Mouse (Mus musculus): Measurements from ENCODE around the gene Zfp853. TPM values are rescaled to one million over a fixed set of nuclear protein-coding genes. Genes with fewer than 3 reads are reported as not detected.
A peak's percentile ranks its signal among the peaks of the same experiment; 100 is the strongest.

The Zfp853 gene
- not detected in 2 replicates for polyA plus RNA-seq (2015; fragmentation: Nextera tagmentation; extraction: Ambion mirVana)

DNA sequence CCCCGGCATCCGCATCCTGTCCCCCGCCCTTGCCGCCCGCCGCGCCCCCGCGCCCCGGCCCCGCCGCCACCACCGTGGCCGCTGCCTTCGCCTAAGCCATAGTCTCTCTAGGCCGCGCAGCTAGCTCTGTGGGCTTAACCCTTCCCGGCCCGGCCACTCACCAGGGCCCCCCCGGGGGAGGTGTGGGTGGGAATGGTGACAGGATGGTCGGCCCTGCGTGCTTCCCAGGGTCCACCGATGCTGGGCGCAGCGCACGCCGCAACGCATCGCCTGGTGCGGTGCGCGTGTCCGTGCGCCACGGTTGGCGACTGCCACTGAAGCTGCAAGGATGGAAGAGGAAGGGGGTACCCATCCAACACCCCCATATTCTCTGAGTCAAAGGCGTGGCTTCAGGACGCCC, at the start of gene Zfp853:
TSS of gene Zfp853 (minus strand) at position 220 of the 400 bp plus-strand sequence.
- no peak within 1 kb of the TSS for H3K27ac ChIP-seq (ENCODE audit: low read length)
- 4% methylated on average over 38 of the region's 38 CpGs for WGBS

DNA sequence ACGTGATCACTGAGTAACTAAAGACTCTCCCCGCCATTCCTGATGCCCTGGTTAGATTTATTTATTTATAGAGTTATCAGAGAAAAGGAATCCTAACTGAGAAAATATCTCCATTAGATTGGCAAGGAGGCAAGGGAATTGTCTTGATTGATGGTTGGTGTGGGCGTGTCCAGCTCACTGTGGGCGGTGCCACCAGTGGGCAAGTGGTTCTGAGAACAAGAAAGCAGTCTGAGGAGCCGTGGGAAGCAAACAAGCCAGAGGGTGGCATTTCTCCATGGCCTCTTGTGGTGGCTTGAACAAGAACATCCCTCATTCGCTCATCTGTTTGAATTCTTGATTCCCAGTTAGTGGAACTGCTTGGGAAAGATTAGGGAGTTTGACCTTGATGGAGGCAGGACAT, 46.2 kb upstream of the Zfp853 start:
- Histone ChIP-seq H3K36me3 (ENCODE audit: control insufficient read depth, insufficient read depth) (no peaks in the 10 kb centered on the region), H3K27me3 (ENCODE audit: control insufficient read depth, insufficient read depth, low read length) (peaks cover 2% of the 10 kb centered on the region), H3K4me1 (ENCODE audit: control insufficient read depth, insufficient read depth, low read length) (no peaks in the 10 kb centered on the region), H3K4me3 (ENCODE audit: low read length) (no peak overlapping the region), H3K27ac (ENCODE audit: low read length) (no peak overlapping the region), H3K9ac (ENCODE audit: low read length) (no peak overlapping the region), H3K9me3 (replicated peaks; ENCODE audit: control insufficient read depth, low read length) (no peaks in the 10 kb centered on the region; the same call in 1 of the 2 replicates), H3K4me2 (ENCODE audit: low read depth, low read length) (no peak overlapping the region)
- no peak for ATAC-seq (replicated peaks; ENCODE audit: extremely low read depth, insufficient read depth, low FRiP score)
- WGBS, result 37% methylated on average over 6 of the region's 6 CpGs

More for the DNA sequence above, at the start of gene Zfp853:
- Histone ChIP-seq H3K4me2 (ENCODE audit: low read depth, low read length) (peak within 1 kb of the TSS; percentile 73), H3K27me3 (ENCODE audit: control insufficient read depth, insufficient read depth, low read length) (peaks cover 59% of the 10 kb centered on the region), H3K9ac (ENCODE audit: low read length) (peak within 1 kb of the TSS; percentile 58), H3K4me1 (ENCODE audit: control insufficient read depth, insufficient read depth, low read length) (peaks cover 11% of the 10 kb centered on the region), H3K4me3 (ENCODE audit: low read length) (peak within 1 kb of the TSS; percentile 56), H3K9me3 (replicated peaks; ENCODE audit: control insufficient read depth, low read length) (0 out of 2 replicates have a peak, but pooled peaks cover 4% of the 10 kb centered on the region), H3K36me3 (ENCODE audit: control insufficient read depth, insufficient read depth) (no peaks in the 10 kb centered on the region)
- peak; percentile 4; the same call in 1 of the 2 replicates for ATAC-seq (replicated peaks; ENCODE audit: extremely low read depth, insufficient read depth, low FRiP score)

DNA sequence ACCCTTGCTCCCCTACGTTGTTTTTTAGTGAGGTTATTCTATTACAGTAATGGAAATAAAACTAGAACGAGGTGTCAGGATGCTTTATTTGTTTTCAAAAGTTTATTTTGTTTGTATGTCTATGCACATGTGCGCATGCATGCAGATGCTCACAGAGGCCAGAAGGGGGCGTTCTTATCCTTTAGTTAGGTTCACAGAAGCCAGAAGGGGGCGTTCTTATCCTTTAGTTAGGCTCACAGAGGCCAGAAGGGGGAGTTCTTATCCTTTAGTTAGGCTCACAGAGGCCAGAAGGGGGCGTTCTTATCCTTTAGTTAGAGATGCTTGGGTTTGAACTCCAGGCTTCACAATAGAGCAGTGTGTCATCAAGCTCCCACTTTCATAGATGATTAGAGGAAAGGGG, 43.1 kb upstream of the Zfp853 start:
- Histone ChIP-seq H3K9me3 (replicated peaks; ENCODE audit: control insufficient read depth, low read length) (no peaks in the 10 kb centered on the region), H3K4me1 (ENCODE audit: control insufficient read depth, insufficient read depth, low read length) (no peaks in the 10 kb centered on the region), H3K36me3 (ENCODE audit: control insufficient read depth, insufficient read depth) (no peaks in the 10 kb centered on the region), H3K27me3 (ENCODE audit: control insufficient read depth, insufficient read depth, low read length) (peaks cover 2% of the 10 kb centered on the region), H3K27ac (ENCODE audit: low read length) (no peak overlapping the region), H3K4me2 (ENCODE audit: low read depth, low read length) (no peak overlapping the region), H3K9ac (ENCODE audit: low read length) (no peak overlapping the region), H3K4me3 (ENCODE audit: low read length) (no peak overlapping the region)
- 56% methylated on average over 6 of the region's 6 CpGs for WGBS
- no peak for ATAC-seq (replicated peaks; ENCODE audit: extremely low read depth, insufficient read depth, low FRiP score)

DNA sequence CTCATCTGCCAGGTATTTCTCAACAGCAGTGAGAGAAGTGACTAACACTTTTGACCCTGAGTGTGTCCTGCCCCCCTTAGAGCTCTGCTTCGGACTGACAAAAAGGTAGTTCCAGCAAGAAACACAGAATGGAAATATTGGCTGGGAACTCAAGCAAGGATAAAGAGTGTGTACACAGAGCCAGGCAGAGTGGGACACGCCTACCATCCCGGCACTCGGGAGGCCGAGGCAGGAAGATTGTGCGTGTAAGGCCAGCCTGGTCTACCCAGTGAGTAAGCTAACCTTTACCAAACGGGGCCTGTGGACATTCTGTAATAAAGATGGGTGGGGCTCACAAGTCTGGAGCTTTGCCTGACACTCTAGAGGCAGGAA, 41.7 kb upstream of the Zfp853 start:
- H3K4me2 ChIP-seq (ENCODE audit: low read depth, low read length), result no peak overlapping the region
- H3K36me3 ChIP-seq (ENCODE audit: control insufficient read depth, insufficient read depth), result no peaks in the 10 kb centered on the region
- no peaks in the 10 kb centered on the region for H3K9me3 ChIP-seq (replicated peaks; ENCODE audit: control insufficient read depth, low read length)
- peaks cover 2% of the 10 kb centered on the region for H3K27me3 ChIP-seq (ENCODE audit: control insufficient read depth, insufficient read depth, low read length)
- no peak overlapping the region for H3K27ac ChIP-seq (ENCODE audit: low read length)
- no peak for ATAC-seq (replicated peaks; ENCODE audit: extremely low read depth, insufficient read depth, low FRiP score)
- 63% methylated on average over 7 of the region's 7 CpGs for WGBS
- no peaks in the 10 kb centered on the region; the same call in 1 of the 2 replicates for H3K4me1 ChIP-seq (ENCODE audit: control insufficient read depth, insufficient read depth, low read length)
- H3K9ac ChIP-seq (ENCODE audit: low read length), result no peak overlapping the region
- H3K4me3 ChIP-seq (ENCODE audit: low read length), result no peak overlapping the region

DNA sequence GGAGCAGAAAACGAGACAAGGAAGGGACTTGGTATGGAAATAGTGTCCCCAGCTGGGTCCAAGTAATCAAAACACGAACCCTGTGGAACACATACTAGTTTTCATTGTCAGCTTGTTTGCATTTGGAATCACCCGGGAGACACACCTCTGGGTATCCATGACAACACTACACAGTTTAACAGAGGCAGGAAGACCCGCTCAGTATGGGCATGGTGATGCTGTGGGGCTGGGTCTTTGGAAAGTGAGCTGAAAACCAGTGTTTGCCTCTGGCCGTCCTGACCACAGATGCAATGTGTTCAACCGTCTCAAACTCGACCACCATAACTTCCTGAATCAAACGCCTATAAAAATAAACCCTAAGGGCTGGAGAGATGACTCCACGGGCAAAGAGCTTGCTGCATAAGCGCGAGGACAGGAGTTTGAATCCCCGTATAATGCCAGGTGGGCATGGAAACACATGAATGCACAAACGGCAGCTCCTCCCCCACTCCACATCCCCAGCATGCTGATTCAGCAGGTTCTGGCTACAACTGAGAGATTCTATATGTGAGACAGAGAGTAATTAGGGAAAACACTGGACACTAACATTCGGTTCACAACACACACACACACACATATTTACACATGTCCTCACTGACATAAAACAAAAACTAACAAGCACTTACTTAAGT, 41.1 kb upstream of the Zfp853 start:
- H3K36me3 ChIP-seq (ENCODE audit: control insufficient read depth, insufficient read depth), result no peaks in the 10 kb centered on the region
- H3K9me3 ChIP-seq (replicated peaks; ENCODE audit: control insufficient read depth, low read length), result no peaks in the 10 kb centered on the region
- H3K4me2 ChIP-seq (ENCODE audit: low read depth, low read length), result no peak overlapping the region
- peaks cover 4% of the 10 kb centered on the region for H3K4me1 ChIP-seq (ENCODE audit: control insufficient read depth, insufficient read depth, low read length)
- ATAC-seq (replicated peaks; ENCODE audit: extremely low read depth, insufficient read depth, low FRiP score), result no peak
- no peak overlapping the region for H3K9ac ChIP-seq (ENCODE audit: low read length)
- peaks cover 2% of the 10 kb centered on the region for H3K27me3 ChIP-seq (ENCODE audit: control insufficient read depth, insufficient read depth, low read length)
- WGBS, result 64% methylated on average over 14 of the region's 14 CpGs
- H3K27ac ChIP-seq (ENCODE audit: low read length), result no peak overlapping the region
- H3K4me3 ChIP-seq (ENCODE audit: low read length), result no peak overlapping the region

DNA sequence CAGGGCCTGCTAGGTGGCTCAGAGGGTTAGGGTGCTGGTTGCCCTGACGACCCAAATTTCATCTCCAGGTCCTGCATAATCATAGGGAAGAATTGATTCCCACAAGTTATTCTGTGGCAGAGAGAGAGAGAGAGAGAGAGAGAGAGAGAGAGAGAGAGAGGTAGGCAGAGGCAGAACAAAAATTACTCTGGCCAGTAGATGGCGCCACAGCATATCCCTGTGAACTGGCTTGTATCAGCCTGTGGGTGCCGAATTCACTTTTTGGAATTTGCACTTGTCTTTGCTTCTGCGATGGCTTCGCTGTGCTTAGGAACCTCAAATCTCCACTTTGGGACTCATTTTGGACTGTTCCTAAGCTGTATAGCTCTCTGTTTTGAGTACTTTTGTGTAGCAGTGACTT, 40.4 kb upstream of the Zfp853 start:
- H3K27me3 ChIP-seq (ENCODE audit: control insufficient read depth, insufficient read depth, low read length), result peaks cover 2% of the 10 kb centered on the region
- no peak overlapping the region for H3K9ac ChIP-seq (ENCODE audit: low read length)
- no peak overlapping the region for H3K4me3 ChIP-seq (ENCODE audit: low read length)
- no peaks in the 10 kb centered on the region for H3K36me3 ChIP-seq (ENCODE audit: control insufficient read depth, insufficient read depth)
- no peak overlapping the region for H3K27ac ChIP-seq (ENCODE audit: low read length)
- H3K4me2 ChIP-seq (ENCODE audit: low read depth, low read length), result peak overlapping the region; percentile 45
- ATAC-seq (replicated peaks; ENCODE audit: extremely low read depth, insufficient read depth, low FRiP score), result no peak
- peaks cover 5% of the 10 kb centered on the region for H3K4me1 ChIP-seq (ENCODE audit: control insufficient read depth, insufficient read depth, low read length)
- WGBS, result 5% methylated on average over 5 of the region's 5 CpGs
- no peaks in the 10 kb centered on the region for H3K9me3 ChIP-seq (replicated peaks; ENCODE audit: control insufficient read depth, low read length)

DNA sequence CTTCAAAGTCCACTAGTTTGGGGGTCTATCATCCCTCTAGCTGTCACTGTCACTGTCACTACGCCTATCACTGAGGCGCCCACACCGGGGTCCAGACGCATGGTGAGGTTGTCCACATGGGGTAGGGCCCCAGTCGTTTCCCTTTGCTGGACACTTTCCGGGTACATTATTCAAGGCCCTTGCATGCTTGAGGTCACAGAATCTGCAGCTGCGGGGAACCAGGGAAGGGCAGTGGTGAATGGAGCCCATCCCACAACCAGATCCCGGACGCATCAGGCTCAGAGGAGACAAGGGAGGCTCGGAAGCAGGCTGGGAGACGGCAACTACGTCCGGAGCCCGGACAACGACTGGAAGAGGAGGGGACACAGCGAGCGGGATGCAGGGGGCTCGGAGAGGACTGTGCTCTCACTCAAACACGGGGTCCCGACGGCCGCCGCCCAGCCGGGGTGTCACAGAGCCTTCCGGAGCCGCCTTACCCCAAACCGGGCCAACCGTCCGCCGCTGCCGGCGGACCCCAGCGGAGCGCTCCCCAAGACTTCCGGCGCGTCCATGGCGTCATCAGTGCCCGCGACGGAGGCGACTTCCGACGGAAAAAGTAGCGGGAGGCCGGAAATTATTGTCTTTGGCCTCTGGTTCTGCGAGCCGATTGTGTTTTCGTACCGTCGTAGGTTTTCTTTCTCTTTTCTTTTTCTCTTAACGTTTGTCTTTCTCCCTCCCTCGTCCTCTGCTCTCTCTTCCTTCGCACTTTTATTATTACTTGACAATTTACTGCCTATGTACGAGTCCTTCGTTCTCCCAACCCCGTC, 35.5 kb upstream of the Zfp853 start, which contains the start of gene Zdhhc4:
TSS of gene Zdhhc4 (minus strand) at position 567 of the 806 bp plus-strand sequence.
- peaks cover 14% of the 10 kb centered on the region for H3K4me1 ChIP-seq (ENCODE audit: control insufficient read depth, insufficient read depth, low read length)
- peak within 1 kb of the TSS; percentile 88 for H3K9ac ChIP-seq (ENCODE audit: low read length)
- H3K27me3 ChIP-seq (ENCODE audit: control insufficient read depth, insufficient read depth, low read length), result no peaks in the 10 kb centered on the region
- peak; percentile 65 for ATAC-seq (replicated peaks; ENCODE audit: extremely low read depth, insufficient read depth, low FRiP score)
- H3K4me3 ChIP-seq (ENCODE audit: low read length), result peak within 1 kb of the TSS; percentile 82
- peak within 1 kb of the TSS; percentile 74 for H3K4me2 ChIP-seq (ENCODE audit: low read depth, low read length)
- WGBS, result under 1% methylated on average over 57 of the region's 57 CpGs
- H3K9me3 ChIP-seq (replicated peaks; ENCODE audit: control insufficient read depth, low read length), result no peaks in the 10 kb centered on the region
- H3K27ac ChIP-seq (ENCODE audit: low read length), result peak within 1 kb of the TSS; percentile 62
- peaks cover 14% of the 10 kb centered on the region for H3K36me3 ChIP-seq (ENCODE audit: control insufficient read depth, insufficient read depth)

DNA sequence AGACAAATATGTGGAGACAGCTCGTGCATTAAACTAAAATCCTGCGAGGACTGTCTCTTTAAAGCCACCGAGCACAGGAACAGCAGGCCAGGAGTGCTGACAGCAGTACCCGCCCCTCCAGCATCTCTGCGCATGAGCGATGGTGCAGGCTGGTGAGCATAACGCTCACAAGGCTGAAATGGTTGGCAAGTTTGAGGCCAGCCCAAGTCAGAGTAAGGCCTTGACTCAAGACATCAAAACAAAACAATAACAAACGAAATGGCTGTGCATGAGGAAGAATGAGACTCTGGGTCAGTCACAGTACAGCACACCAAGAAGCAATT, 23.8 kb upstream of the Zfp853 start:
- no peak overlapping the region for H3K4me2 ChIP-seq (ENCODE audit: low read depth, low read length)
- H3K4me1 ChIP-seq (ENCODE audit: control insufficient read depth, insufficient read depth, low read length), result peaks cover 16% of the 10 kb centered on the region
- ATAC-seq (replicated peaks; ENCODE audit: extremely low read depth, insufficient read depth, low FRiP score), result no peak
- no peak overlapping the region for H3K27ac ChIP-seq (ENCODE audit: low read length)
- H3K27me3 ChIP-seq (ENCODE audit: control insufficient read depth, insufficient read depth, low read length), result no peaks in the 10 kb centered on the region
- H3K36me3 ChIP-seq (ENCODE audit: control insufficient read depth, insufficient read depth), result peaks cover 35% of the 10 kb centered on the region
- no peaks in the 10 kb centered on the region for H3K9me3 ChIP-seq (replicated peaks; ENCODE audit: control insufficient read depth, low read length)
- no peak overlapping the region for H3K4me3 ChIP-seq (ENCODE audit: low read length)
- WGBS, result 86% methylated on average over 8 of the region's 8 CpGs
- H3K9ac ChIP-seq (ENCODE audit: low read length), result no peak overlapping the region

DNA sequence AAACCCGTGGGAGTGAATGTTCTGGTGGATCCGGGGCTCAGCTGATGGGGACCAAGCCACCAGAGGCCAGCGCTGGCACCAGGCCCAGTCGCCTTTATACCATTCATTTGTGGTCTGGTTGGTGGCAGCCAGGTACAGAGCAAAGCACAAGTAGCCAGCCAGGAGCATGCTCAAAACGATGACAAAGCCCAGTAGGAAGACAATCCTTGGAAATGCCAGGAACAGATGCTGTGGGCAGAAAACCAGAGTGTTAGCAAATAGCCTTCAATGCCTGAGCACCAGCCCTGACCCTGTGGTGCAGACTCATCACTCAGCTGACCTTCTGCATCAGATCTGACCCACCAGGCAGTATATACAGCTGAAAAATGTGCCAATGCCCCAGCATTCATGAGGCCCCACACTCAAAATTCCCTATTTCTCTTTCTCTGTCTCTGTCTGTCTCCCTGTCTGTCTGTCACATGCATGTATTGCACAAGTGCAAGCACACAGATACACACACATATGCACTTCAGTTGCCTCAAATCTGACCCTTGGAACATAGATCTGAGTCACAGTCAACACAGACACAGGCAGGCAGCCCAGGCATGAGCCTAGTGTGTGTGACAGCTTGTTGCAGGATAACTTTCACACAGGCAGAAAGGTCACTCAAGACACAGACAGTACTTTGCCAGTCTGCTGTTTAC, 23.3 kb upstream of the Zfp853 start:
- H3K9ac ChIP-seq (ENCODE audit: low read length), result no peak overlapping the region
- ATAC-seq (replicated peaks; ENCODE audit: extremely low read depth, insufficient read depth, low FRiP score), result no peak
- H3K4me1 ChIP-seq (ENCODE audit: control insufficient read depth, insufficient read depth, low read length), result peaks cover 16% of the 10 kb centered on the region
- H3K27ac ChIP-seq (ENCODE audit: low read length), result no peak overlapping the region
- no peak overlapping the region for H3K4me2 ChIP-seq (ENCODE audit: low read depth, low read length)
- H3K9me3 ChIP-seq (replicated peaks; ENCODE audit: control insufficient read depth, low read length), result no peaks in the 10 kb centered on the region
- no peaks in the 10 kb centered on the region for H3K27me3 ChIP-seq (ENCODE audit: control insufficient read depth, insufficient read depth, low read length)
- H3K4me3 ChIP-seq (ENCODE audit: low read length), result no peak overlapping the region
- WGBS, result 83% methylated on average over 5 of the region's 5 CpGs
- peaks cover 34% of the 10 kb centered on the region for H3K36me3 ChIP-seq (ENCODE audit: control insufficient read depth, insufficient read depth)
